In genomic region chr11:87442643-87443372, GRCm38 (mm10) we compare ENCODE assay signal across 8 mouse cellular contexts. TPM values are rescaled to one million over a fixed set of nuclear protein-coding genes. Genes with fewer than 3 reads are reported as not detected.
A peak's percentile ranks its signal among the peaks of the same experiment; 100 is the strongest.
DNase-seq lines count a peak whose midpoint lies in the region; ATAC-seq and TF ChIP-seq lines count a peak whose summit lies in the region.
"Not testable (repeated sequence)": the region's sequence is repeated elsewhere in the genome, so short reads cannot be mapped to it uniquely, and the experiment has no call there.

No protein-coding gene starts in this region.

- peak; percentile 71 for DNase-seq in CH12.LX (ENCODE audit: extremely low read depth)
- peak; percentile 90 for DNase-seq in cerebellum, adult 11-12 months
- DNase-seq in heart, postnatal 14 days: peak; percentile 78 to 81
- peak; percentile 79 for DNase-seq in layer of hippocampus, adult 11-12 months (ENCODE audit: low spot score)
- DNase-seq in liver, postnatal 0 days: peak; percentile 82

- peak overlapping the region; percentile 63 for H3K4me2 ChIP-seq in CH12.LX (ENCODE audit: insufficient read depth, low read depth, poor library complexity, severe bottlenecking)
- peak overlapping the region; percentile 63 for H3K4me2 ChIP-seq in forebrain, embryonic 15.5 days (replicated peaks)
- peak overlapping the region; percentile 56 for H3K4me2 ChIP-seq in liver, postnatal 0 days (ENCODE audit: low read depth, low read length)
- peak overlapping the region; percentile 59 for H3K4me2 ChIP-seq in neural tube, embryonic 13.5 days

- TF ChIP-seq RAD21 in CH12.LX (IDR thresholded peaks at IDR 0.05; ENCODE audit: low read depth, low read length): not testable (repeated sequence)

- dilution Hi-C loops in CH12.LX (cut with MboI; ENCODE audit: extremely low pct_ligation_motif_present, extremely low pct_unique_long_range_greater_than_20kb, low sequenced_read_pairs): not testable (repeated sequence)

- not testable (repeated sequence) for H3K27ac ChIP-seq in CH12.LX (ENCODE audit: insufficient read depth, low read depth)
- peak overlapping the region; percentile 89 for H3K27ac ChIP-seq in forebrain, embryonic 15.5 days (replicated peaks)
- H3K27ac ChIP-seq in liver, postnatal 0 days (ENCODE audit: low read depth): peak overlapping the region; percentile 72
- peak overlapping the region; percentile 87 for H3K27ac ChIP-seq in neural tube, embryonic 13.5 days (replicated peaks)
- H3K27ac ChIP-seq in testis, adult 2 months (ENCODE audit: control insufficient read depth, insufficient read depth, low read depth, low read length): peak overlapping the region; percentile 80

- under 1% methylated on average over 32 of the region's 62 CpGs for WGBS in forebrain, embryonic 15.5 days
- WGBS in liver, postnatal 0 days (ENCODE audit: insufficient replicate concordance): 1% methylated on average over 27 of the region's 62 CpGs
- under 1% methylated on average over 32 of the region's 62 CpGs for WGBS in neural tube, embryonic 13.5 days

- not testable (repeated sequence) for H3K36me3 ChIP-seq in CH12.LX (replicated peaks in 1 of 2; ENCODE audit: control insufficient read depth in 1 of 2, insufficient read depth in 1 of 2, low read length in 1 of 2); forebrain, embryonic 15.5 days; liver, postnatal 0 days (replicated peaks; ENCODE audit: insufficient read depth, low read length); neural tube, embryonic 13.5 days; testis, adult 2 months (ENCODE audit: control insufficient read depth, insufficient read depth, low read length)

- H3K9me3 ChIP-seq in CH12.LX (replicated peaks; ENCODE audit: low read length); forebrain, embryonic 15.5 days; liver, postnatal 0 days (ENCODE audit: low read length); neural tube, embryonic 13.5 days: not testable (repeated sequence)

- peak overlapping the region; percentile 42 for H3K9ac ChIP-seq in CH12.LX (ENCODE audit: insufficient read depth, low read depth)
- peak overlapping the region; percentile 49 for H3K9ac ChIP-seq in forebrain, embryonic 15.5 days (replicated peaks)
- peak overlapping the region; percentile 41 for H3K9ac ChIP-seq in liver, postnatal 0 days (replicated peaks)
- peak overlapping the region; percentile 65 for H3K9ac ChIP-seq in neural tube, embryonic 13.5 days

- intact Hi-C loops in heart, postnatal 14 days (cut with DNase I): loop anchor here (2.0 kb wide), 1 partner anchor 16 kb away; no protein-coding TSS in a partner anchor

- peak in 1 of 2 experiments; percentile 19; a peak in 2 of 4 replicates for TF ChIP-seq CTCF in CH12.LX (conservative IDR thresholded peaks at IDR 0.05 in 1 of 2, IDR thresholded peaks at IDR 0.05 in 1 of 2; ENCODE audit: low read depth in 2 of 2, low read length in 2 of 2)
- peak; percentile 25 for TF ChIP-seq CTCF in liver, postnatal 0 days (IDR thresholded peaks at IDR 0.05; ENCODE audit: low read depth)
- TF ChIP-seq CTCF in testis, adult 2 months (IDR thresholded peaks at IDR 0.05; ENCODE audit: control insufficient read depth, insufficient read depth, insufficient replicate concordance, low read depth, low read length): not testable (repeated sequence)

- not testable (repeated sequence) for H3K79me2 ChIP-seq in CH12.LX (replicated peaks; ENCODE audit: control insufficient read depth, extremely low read depth, insufficient read depth, poor library complexity, severe bottlenecking)

- TF ChIP-seq POLR2A in CH12.LX (IDR thresholded peaks at IDR 0.05; ENCODE audit: low read depth, low read length): peak; percentile 70
- TF ChIP-seq POLR2A in testis, adult 2 months (IDR thresholded peaks at IDR 0.05; ENCODE audit: control insufficient read depth, low read depth, low read length): 0 out of 2 replicates have a peak, but pooled peaks have one; percentile 53

- 0 out of 2 replicates have a peak, but pooled peaks have one; percentile 14 for TF ChIP-seq EP300 in CH12.LX (IDR thresholded peaks at IDR 0.05; ENCODE audit: low read length)
- TF ChIP-seq EP300 in liver, postnatal 0 days (IDR thresholded peaks at IDR 0.05; ENCODE audit: low read depth): not testable (repeated sequence)

- peak; percentile 97 for ATAC-seq in forebrain, embryonic 15.5 days (replicated peaks)
- peak; percentile 95 for ATAC-seq in liver, postnatal 0 days
- peak; percentile 99 for ATAC-seq in neural tube, embryonic 13.5 days (ENCODE audit: low read depth)

- in situ Hi-C loops in CH12.LX (cut with MboI; ENCODE audit: low pct_ligation_motif_present, low pct_unique_long_range_greater_than_20kb, low sequenced_read_pairs): not testable (repeated sequence)

- H3K4me1 ChIP-seq in CH12.LX (ENCODE audit: control insufficient read depth in 1 of 2, insufficient read depth in 2 of 2): peaks cover 18 to 43% of the 10 kb centered on the region in 2 experiments
- peaks cover 13% of the 10 kb centered on the region for H3K4me1 ChIP-seq in forebrain, embryonic 15.5 days
- H3K4me1 ChIP-seq in liver, postnatal 0 days (ENCODE audit: insufficient read depth); testis, adult 2 months (ENCODE audit: control insufficient read depth, insufficient read depth, low read length): not testable (repeated sequence)
- peaks cover 15% of the 10 kb centered on the region; the same call in 1 of the 2 replicates for H3K4me1 ChIP-seq in neural tube, embryonic 13.5 days (replicated peaks)

- peak overlapping the region in 1 of 3 experiments; percentile 19 for H3K4me3 ChIP-seq in CH12.LX (replicated peaks in 1 of 3; ENCODE audit: low read depth in 2 of 3, low read length in 2 of 3, poor library complexity in 1 of 3)
- peak overlapping the region; percentile 42 for H3K4me3 ChIP-seq in forebrain, embryonic 15.5 days
- H3K4me3 ChIP-seq in liver, postnatal 0 days (ENCODE audit: low read depth, low read length): peak overlapping the region; percentile 5; the same call in 1 of the 2 replicates
- peak overlapping the region; percentile 30 for H3K4me3 ChIP-seq in neural tube, embryonic 13.5 days
- H3K4me3 ChIP-seq in testis, adult 2 months (ENCODE audit: control insufficient read depth, low read depth, low read length): peak overlapping the region; percentile 84

- H3K27me3 ChIP-seq in CH12.LX (replicated peaks); forebrain, embryonic 15.5 days; liver, postnatal 0 days (ENCODE audit: insufficient read depth, low read length); neural tube, embryonic 13.5 days; testis, adult 2 months (ENCODE audit: control insufficient read depth, insufficient read depth, low read length): not testable (repeated sequence)

TF ChIP-seq in CH12.LX, 34 proteins besides CTCF, POLR2A, EP300 and RAD21 (continues in another document):
- TF ChIP-seq BHLHE40 (IDR thresholded peaks at IDR 0.05; ENCODE audit: low read depth, low read length) (peak; percentile 75), MAX (IDR thresholded peaks at IDR 0.05; ENCODE audit: low read length) (peak; percentile 98), TBP (conservative IDR thresholded peaks at IDR 0.05; ENCODE audit: low read depth, low read length) (0 out of 2 replicates have a peak, but pooled peaks have one; percentile 20), UBTF (IDR thresholded peaks at IDR 0.05; ENCODE audit: low read depth, low read length) (peak; percentile 90), ZMIZ1 (IDR thresholded peaks at IDR 0.05; ENCODE audit: low read depth, low read length) (0 out of 2 replicates have a peak, but pooled peaks have one; percentile 22), MYC (IDR thresholded peaks at IDR 0.05; ENCODE audit: low read depth, low read length) (peak; percentile 97), ETS1 (conservative IDR thresholded peaks at IDR 0.05; ENCODE audit: low read depth, low read length) (0 out of 2 replicates have a peak, but pooled peaks have one; percentile 14), NRF1 (IDR thresholded peaks at IDR 0.05; ENCODE audit: low read depth, low read length) (peak; percentile 58; the same call in 1 of the 2 replicates), CHD1 (IDR thresholded peaks at IDR 0.05; ENCODE audit: low read depth, low read length) (0 out of 2 replicates have a peak, but pooled peaks have one; percentile 41), HCFC1 (IDR thresholded peaks at IDR 0.05; ENCODE audit: low read depth, low read length) (peak; percentile 27; the same call in 1 of the 2 replicates), NELFE (IDR thresholded peaks at IDR 0.05; ENCODE audit: low read depth, low read length) (peak; percentile 56; the same call in 1 of the 2 replicates), TCF12 (IDR thresholded peaks at IDR 0.05; ENCODE audit: low read depth, low read length) (peak; percentile 57), USF1 (IDR thresholded peaks at IDR 0.05; ENCODE audit: low read depth, low read length) (0 out of 2 replicates have a peak, but pooled peaks have one; percentile 14), MXI1 (IDR thresholded peaks at IDR 0.05; ENCODE audit: low read depth, low read length) (peak; percentile 83), MEF2A (IDR thresholded peaks at IDR 0.05; ENCODE audit: borderline replicate concordance, low read depth, low read length) (0 out of 2 replicates have a peak, but pooled peaks have one; percentile 38)

RNA-seq across cellular contexts. Expression of gene Tex14, which starts 37.9 kb away (rescaled TPM):
- total RNA-seq in CH12.LX (2012; rRNA removed): 1.4 and 1.5 TPM in 2 replicates
- 1.4 and 2.1 TPM in 2 replicates for total RNA-seq in CH12.LX (2014; rRNA removed)
- 1.3 and 1.6 TPM in 2 replicates for polyA plus RNA-seq in CH12.LX (2012; ENCODE audit: insufficient read length, low read depth)
- 0.31 TPM in 1 of 2 replicates, not detected in the other for polyA plus RNA-seq in forebrain, embryonic 15.5 days (2015; fragmentation: Nextera tagmentation; extraction: Ambion mirVana)
- under 1 TPM; 0.27 to 0.41 TPM for total RNA-seq in heart, postnatal 14 days (2021)
- polyA plus RNA-seq in liver, postnatal 0 days (2015; fragmentation: Nextera tagmentation; extraction: Ambion mirVana): 0.24 TPM in 1 of 2 replicates, not detected in the other
- 0.32 and 1.4 TPM in 2 replicates for polyA plus RNA-seq in neural tube, embryonic 13.5 days (2015; fragmentation: Nextera tagmentation; extraction: Ambion mirVana)
- polyA plus RNA-seq in testis, adult 2 months (2012; rRNA removed): 26.0 and 28.4 TPM in 2 replicates

RNA-seq across cellular contexts. Expression of gene Rad51c, which starts 38.1 kb away (rescaled TPM):
- total RNA-seq in CH12.LX (2012; rRNA removed) (5.3 and 6.8 TPM in 2 replicates), CH12.LX (2014; rRNA removed) (5.6 and 6.3 TPM in 2 replicates)
- 4.8 and 6.1 TPM in 2 replicates for polyA plus RNA-seq in CH12.LX (2012; ENCODE audit: insufficient read length, low read depth)
- polyA plus RNA-seq in forebrain, embryonic 15.5 days (2015; fragmentation: Nextera tagmentation; extraction: Ambion mirVana): 6.6 and 7.2 TPM in 2 replicates
- total RNA-seq in heart, postnatal 14 days (2021): 1 to 10 TPM; 2.5 to 2.7 TPM
- 1.6 and 2.6 TPM in 2 replicates for polyA plus RNA-seq in liver, postnatal 0 days (2015; fragmentation: Nextera tagmentation; extraction: Ambion mirVana)
- polyA plus RNA-seq in neural tube, embryonic 13.5 days (2015; fragmentation: Nextera tagmentation; extraction: Ambion mirVana): 6.2 and 7.0 TPM in 2 replicates
- polyA plus RNA-seq in testis, adult 2 months (2012; rRNA removed): 14.2 and 16.4 TPM in 2 replicates

Comparison
In these comparisons a context has a peak if more than half of its experiments do, and no peak if none do; other contexts are left out.
1. RNA of gene Tex14, which starts 37.9 kb away (polyA plus RNA-seq): 26.0 to 28.4 TPM in testis, adult 2 months; 1.3 to 1.6 TPM in CH12.LX, 0.32 to 1.4 TPM in neural tube, embryonic 13.5 days, 0.31 TPM in forebrain, embryonic 15.5 days and 0.24 TPM in liver, postnatal 0 days; every median in the first group is over 10 times any median in the second.
2. Peak in every context shown above with its lines, with median percentiles within 50 percentile points of each other: DNase-seq, H3K4me2 ChIP-seq, H3K9ac ChIP-seq and ATAC-seq.